Mouse (Mus musculus) urinary bladder, postnatal 4 days (tissue): ENCODE data around the gene Dhcr24.

ENCODE experiments used
- DNase-seq, 2 experiments: peaks; one replicate each; pipeline ENCODE4 v3.0.0; 2021 to 2022; ENCODE audit warnings: low spot score in 2 of 2

Dhcr24 gene

DNA sequence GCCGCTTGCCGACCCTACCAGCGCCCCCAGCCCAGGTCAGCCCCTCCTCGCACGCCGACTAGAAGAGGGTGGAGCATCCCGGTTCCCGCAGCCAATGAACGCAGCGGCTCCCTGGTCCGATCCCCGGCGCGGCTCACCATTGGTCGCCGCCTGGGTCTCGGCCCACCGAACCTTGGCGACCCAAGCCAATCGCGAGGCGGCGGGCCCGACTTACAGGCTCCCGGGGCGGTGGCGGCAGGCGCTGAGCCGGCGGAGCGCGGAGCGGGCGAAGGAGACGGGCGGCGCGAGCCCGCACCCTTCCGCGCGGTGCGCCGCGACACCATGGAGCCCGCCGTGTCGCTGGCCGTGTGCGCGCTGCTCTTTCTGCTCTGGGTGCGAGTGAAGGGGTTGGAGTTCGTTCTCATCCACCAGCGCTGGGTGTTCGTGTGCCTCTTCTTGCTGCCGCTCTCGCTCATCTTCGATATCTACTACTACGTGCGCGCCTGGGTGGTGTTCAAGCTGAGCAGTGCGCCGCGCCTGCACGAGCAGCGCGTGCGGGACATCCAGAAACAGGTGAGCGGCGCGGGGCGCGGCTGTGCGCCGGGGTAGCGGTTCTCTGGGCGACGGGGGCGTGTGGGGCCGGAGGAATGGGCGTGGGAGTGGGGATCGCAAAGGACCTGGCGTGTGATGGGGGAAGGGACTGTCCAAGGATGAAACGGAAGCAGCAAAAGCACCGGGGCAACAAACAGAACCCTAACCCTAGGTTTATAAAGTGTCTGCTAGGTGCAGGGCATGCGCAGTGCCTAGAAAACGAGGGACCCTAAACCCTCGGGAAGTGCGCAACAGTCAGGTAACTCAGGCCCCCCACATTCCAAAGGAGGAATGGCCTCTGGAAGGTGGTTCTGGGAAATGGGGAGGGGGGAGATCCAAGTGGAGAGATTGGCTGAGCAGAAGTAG is at the start of gene Dhcr24:
Gene Dhcr24 (plus strand): TSS at position 193 of the 936 bp plus-strand sequence.
- peak; percentile 90 to 93 for DNase-seq

DNA sequence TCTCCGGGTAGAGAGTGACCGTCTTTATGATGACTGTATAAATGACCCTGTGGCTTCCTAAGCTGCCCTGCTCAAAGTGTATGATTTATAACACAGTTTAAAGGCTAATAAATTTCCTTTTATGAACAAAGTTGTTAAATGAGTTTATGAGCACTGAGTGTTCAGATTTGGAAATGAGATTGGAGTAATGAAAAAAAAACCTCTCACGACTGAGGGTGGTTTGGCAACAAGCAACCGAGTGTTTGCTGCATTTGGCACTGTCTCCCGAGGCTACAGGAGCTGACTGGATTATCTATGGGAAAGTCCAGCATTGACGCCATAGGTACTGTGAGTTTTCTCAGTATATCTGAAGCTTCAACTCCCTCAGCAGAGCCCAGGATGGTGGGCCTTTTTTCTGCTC is 46.2 kb upstream of the Dhcr24 start:
- DNase-seq: no peak

DNA sequence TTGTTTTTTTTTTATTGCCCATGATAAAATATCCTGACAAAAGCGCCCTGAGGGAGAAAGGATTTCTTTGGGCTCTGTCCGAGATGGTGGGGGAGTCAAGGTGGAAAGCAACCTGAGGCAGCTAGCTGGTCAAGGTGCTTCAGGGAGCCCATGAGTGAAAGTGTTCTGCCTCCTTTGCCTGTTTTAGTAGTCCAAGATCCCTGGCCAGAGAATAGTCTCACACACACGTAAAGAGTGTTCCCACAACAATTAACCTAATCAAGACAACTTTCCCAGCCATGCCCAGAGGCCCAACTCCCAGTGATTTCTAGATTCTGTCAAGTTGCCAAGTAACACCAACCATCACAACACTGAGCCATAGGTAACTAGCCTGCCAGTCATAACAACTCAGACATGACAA is 38.3 kb upstream of the Dhcr24 start:
- no peak for DNase-seq

DNA sequence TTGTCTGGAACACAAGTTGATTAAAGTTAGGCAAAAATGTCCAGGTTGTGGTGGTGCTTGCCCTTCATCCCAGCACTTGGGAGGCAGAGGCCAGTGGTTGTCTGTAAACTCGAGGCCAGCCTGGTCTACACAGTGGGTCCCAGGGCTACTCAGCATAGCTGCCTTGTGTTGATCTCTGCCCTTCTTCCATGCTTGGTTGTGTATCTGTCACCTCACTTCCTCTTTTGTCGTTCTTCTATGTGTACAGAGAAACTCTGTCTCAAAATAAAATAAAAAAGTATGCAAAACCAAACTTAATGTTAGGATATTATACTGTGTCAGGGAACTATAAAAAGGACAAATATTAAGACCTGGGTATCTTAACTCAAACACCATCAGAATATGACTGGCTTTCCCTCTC is 36.7 kb upstream of the Dhcr24 start:
- DNase-seq: no peak

DNA sequence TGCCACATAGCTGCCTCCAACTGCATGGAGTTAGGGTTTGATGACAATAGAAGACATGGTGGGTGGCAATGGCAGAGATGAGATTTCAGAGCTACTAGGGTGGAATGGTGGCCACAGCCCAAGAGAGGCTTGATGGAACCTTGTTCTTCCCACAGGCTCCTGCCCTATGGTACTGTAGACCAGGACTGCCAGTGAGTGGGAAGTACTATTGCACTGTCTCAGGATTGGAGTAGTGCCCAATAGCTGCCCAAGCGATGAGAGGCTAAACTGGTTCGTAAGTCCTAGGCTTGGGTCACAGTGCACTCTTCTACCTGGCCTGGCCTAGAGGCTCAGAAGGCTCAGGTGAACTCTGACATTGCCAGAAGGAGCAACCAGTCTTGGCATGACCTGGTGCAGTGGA is 35.8 kb upstream of the Dhcr24 start:
- no peak for DNase-seq

DNA sequence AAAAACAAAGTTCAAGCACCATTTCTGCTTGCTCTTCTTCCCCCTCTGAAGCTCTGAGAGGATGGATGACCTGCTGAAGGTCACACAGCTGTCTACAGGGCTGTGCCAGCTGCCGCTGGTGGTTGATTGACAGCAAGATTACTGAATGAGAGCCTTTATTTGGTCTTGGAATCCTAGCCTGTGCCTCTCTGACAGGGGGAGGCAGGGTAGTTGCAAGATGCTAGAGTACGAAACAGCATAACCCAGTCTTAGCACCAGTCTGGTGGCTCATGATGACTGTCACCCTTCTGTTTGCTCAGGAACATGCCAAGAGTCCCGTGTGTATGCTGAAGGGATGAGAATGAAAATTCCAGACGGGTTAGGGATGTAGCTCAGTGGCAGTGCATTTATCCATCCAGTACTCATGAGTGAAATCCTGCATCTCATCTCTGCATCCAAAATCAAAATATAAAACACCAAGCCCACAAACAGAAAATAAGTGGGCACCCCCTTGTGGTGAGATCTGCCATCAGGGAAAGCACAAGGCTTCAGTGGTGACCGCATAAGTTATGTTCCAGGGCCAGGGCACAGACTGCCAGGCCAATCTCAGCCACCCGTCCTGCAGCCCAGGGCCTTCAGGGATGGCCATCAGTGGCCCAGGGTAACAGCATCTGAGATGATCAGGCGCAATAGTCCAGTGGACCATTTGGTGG is 32.8 kb upstream of the Dhcr24 start:
- DNase-seq: no peak

DNA sequence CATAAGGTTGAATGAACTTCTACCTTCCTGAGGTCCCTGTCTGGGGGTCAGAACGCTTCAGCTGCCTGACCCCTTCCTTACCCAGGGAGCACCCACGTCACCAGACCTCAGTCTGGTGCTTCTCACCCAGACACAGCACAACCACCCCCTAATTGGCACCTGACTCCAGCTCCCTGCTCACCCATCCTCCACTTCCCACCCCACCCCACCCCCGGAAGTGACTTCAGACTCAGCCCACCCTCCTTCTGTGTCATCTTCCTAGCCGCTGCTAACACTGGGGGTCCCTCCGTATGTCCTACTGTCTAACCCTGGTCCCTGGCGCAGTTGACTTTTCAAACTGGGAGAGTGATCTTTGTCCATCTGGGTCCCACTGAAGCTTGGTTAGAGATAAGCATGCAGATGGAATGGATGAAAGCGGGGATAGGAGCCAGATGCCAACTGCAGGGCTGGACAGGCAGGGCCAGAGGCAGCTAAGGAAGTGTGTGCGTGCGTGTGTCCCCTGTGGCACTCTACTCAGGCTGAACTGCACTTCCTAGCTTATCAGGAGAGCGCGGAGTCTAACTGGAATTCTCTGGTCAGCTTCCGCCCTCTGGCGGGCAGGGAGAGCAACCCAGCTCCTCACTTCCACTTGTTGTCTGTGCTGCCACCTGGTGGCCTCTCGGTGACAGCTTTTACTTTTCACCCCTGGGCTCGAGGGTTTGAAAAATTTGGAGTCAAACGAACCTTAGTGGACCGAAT is 31.3 kb upstream of the Dhcr24 start:
- DNase-seq: peak; percentile 84 to 87

DNA sequence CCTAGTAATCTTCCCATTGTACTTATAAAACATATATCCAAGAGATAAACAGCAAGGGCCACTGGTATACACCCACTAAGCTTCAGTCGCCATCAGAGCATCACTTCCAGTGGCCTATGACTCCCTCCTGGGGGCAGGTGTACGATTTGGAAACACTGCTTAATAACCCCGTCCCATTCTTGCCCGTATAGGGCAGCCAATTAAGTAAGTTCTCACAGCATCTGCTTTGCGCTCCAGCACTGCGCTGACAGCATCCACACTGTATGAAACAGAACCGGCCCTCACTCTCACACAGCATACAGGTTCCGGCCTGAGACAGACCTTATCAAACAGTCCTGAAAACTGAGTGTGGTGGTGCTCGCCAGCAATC is 30.7 kb upstream of the Dhcr24 start:
- DNase-seq: no peak

DNA sequence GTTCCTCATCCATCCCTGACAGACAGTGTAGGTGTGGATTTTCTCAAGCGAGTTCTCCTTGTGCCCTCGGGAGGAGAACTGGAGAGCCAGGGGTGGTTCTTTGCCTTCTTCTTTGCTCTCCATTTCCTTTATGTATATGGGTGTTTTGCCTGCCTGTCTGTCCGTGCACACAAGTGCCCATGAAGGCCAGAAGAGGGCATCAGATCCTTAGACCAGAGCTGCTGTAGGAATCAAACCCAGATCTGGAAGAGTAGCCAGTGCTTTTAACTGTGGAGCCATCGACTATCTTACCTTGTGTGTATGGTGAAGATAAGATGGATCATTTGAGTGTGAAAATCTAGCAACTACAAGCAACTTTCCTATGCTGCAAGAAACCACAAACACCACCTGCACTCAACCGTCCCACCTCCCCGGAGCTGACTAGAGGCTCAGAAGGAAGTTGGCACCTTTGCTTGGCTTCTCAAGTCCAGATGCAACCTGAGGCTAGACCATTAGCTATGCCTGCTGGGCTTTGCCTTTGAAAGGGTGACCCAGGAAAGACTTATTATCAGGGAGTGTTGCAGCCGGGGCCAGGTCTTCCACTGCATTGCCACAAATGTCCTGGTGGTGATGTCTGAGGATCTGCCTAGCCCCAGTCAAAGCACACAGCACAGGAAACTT is 27.3 kb upstream of the Dhcr24 start:
- no peak for DNase-seq

DNA sequence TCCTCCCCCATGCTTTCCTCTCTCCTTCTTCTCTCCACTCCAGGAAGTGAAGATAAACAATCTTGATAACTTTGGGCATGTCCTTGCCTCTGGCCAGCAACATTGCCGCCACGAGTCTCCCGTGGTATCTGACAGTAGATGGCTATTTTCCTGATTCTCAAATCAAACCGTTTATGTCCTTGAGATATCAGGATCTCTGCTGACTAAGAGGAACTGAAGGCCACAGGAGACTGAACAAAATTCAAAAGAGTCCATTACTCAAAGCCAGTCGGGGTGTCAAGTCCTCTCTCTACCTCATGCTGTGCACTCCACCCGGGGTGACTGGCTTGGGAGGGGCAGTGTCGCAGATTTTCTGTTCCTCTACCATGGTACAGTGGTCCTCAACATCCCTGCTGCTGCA is 26.6 kb upstream of the Dhcr24 start:
- no peak for DNase-seq

DNA sequence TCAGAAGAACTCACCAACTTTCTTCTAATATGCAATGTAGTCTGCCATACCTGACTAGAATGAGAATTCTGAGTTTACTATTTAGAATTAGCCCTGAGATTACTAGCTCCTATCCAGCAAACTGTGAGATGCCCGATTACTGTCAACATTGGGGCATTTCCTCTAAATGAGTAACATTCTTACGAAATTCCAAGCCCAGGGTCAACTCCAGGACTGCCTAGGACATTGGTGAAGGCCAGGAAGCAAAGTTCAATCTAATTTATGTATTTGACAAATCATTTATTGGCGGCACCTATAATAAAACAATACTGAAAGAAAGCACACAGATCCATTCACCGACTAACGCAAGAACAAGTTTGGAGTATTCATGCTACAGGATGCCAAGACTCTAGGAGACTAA is 21.1 kb upstream of the Dhcr24 start:
- DNase-seq: no peak

DNA sequence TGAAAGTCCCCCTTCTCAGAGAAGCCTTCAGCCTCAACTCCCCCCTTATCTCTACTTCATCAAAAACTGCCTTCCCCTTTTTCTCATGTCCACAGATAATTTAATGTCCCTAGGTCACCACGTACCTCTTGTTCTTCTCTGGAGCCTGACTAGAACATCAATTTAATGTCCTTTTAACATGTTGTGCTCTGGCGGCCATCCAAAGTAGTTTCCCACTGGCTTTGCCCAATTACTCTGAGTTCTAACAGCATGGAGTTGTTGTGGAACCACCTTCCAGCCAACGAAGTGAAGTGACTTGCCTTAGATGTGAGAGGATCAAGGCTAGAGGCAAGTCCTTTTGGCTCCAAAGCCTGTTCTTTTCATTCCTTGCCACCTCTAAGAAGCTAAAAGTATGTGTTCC is 19.3 kb upstream of the Dhcr24 start:
- no peak for DNase-seq

DNA sequence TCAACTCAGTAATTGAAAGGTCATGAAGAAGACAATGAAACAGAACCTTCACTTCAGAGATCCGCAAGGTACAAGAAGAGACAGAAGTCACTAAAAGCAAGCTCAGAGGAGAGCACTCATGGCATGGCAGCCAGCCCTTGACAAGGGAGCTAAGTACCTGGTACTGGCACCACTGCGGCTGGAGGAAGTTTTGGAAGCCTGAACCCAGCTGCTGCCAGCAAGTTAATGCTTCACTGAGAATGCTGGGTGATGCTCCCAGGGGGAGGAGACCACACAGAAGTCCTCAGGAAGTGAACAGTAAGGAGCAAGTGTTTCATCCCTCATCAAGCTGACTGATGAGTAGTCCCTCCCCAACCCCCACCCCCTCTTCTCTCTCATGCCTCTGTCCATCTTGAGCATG is 18.6 kb upstream of the Dhcr24 start:
- DNase-seq: no peak

DNA sequence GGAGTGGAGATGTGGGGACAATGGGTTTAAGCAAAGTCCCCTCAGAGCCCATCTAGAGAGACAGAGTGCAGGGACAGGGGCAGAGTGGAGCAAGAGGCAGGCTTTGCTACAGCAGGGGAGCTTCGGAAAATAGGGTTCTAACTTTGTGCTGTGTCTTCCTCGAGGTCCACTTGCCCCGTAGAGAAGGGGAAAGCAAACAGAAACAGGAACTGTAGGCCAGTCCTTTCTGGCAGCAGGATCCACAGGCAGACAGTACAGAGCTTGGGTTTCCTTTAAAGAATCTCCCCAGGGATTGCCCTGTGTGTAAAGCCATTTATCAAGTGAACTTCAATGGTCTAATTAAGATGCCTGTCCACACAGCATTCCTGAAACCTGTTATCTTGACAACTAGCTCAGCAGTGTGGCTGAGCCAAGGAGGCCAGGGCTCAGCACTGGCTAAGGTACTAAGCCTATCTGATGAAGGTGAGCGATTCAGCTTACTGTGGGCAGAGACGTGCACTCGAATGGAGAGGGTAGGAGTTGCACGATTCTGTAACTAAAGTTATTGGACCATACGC is 14.9 kb upstream of the Dhcr24 start:
- DNase-seq: no peak

DNA sequence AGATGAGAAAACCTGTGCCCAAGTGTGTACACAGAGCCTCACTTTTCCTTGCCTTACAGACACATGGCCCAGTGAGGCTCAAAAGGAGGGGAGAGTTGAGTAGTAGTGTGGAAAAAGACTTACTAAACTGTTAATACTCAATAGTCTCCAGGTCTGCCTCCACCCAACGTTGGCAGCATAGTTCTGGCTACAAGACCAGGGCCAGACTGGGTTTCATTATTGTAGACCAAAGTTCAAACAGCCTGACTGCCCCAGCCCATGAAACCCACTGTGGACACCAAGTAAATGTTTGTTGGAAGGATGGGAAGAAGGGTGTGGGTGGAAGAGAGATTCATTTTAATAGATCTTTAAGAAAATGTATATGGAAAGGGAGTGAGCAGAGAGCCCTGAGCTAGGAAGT is 13.9 kb upstream of the Dhcr24 start:
- DNase-seq: no peak

DNA sequence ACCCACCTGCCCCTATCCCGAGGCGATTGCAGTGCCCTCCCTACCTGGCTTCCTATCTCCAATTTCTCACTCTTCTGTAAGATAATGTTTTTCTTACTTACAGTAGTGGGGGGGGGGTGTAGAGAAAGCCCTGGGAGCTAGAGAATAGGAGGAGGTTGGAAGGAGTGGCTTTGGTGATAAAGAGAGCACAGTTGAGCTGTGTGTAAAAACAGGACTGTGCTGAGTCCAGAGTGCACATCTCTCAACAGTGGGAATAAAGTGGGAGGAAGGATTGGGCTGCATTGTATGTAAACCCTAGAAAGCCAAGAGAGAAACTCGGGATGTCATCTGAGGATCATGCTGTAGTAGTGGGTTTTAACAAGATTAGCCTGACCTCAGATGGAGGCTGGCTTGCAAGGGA is 12.7 kb upstream of the Dhcr24 start:
- no peak for DNase-seq

DNA sequence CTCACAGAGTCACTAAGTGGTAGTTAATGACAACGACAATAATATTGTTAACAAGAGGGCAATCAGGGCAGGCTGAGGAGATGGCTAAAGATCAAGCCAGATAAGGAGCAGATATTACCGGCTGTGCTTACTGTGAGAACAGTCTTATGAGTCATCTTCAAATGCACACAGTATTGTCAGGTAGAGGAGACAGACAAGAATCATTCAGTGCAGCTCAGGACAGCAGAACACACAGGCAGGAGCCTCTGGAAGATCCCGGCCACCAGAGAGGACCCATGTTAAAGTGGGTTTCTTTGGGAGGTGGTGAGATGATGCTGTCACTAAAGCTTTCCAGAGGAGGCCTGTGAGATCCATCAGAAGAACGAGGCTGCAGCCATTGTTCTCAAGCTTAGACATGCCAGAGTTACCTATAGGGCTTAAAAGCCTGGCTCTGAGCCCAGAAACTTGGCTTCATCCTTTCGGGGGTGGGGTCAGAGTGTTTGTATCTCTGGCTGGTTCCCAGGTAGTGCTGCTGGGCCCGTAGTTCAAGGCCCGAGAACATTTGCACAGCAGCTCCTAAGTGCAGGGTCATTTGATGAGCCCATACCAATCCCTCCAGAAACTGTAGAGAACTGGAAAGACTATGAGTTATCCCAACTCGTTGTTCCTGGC is 10.2 kb upstream of the Dhcr24 start:
- DNase-seq: no peak

DNA sequence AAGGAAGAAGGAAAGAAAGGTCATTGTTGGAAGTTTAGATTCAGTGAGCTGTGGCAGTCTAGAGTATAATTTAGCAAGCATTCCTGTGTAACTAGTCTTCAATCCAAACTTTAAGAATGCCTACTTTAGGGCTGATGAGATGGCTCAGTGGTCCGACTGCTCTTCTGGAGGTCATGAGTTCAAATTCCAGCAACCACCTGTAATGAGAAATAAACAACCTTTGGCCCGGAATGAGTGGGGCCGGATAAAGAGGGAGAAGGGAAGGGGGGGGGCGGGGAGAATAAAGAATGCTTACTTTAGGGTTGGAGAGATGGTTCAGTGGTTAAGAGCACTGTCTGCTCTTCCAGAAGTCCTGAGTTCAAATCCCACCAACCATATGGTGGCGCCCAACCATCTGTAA is 3.6 kb upstream of the Dhcr24 start:
- no peak for DNase-seq

DNA sequence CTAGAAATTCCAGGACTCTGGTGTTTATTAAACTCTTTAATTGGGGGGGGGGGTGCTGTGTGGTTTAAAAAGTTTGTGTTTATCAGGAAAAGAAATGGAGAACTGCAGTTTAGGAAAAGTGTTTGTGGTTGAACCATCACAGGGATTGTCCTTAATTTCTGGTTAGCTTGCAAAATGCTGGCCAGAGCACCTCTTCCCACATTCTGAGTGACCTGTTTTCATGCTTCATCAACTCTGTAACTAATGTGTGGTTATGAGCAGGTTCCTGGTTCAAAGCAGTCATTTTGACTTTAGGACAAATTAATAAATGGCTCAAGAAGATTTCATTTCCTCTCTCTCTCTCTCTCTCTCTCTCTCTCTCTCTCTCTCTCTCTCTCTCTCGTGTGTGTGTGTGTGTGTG is 2.9 kb upstream of the Dhcr24 start:
- DNase-seq: no peak

DNA sequence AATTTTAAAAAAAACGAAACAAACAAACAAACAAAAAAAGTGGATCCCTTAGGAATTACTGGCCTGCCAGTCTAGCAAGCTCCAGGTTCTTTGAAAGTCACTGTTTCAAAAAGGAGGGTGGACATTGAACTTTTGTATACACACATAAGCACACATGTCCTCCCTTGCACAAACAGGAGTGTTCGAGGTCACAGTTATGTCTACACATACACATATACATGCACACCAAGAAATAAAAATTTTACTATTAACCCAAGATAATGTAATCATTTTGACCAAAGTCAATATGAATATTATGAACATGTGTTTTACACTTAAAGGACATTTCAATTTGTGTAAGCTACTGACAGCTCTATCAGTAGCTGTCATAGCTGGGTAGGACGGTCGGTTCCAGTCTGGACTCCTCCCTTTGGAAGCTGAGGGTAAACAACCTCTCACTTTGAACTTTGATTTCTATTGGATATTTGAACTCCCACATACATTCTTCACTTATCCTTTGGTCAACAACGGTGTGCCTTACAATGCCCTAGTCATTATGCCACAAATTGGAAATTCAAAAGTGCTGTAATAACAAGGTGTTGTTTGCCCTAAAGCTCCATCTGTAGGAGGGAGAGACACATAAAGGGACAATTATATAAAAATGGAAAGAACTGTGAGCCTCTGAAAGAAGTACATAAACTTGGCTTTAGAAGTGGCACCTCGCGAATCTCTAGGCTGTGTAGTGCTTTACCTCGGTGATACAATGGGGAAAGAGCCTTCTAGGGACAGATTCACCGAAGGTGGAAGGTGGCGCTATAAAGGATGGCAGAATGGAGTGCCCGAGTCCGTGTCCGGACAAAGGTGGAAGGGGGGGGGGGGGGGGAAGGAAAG is 1.3 kb upstream of the Dhcr24 start:
- no peak for DNase-seq
